Mouse (Mus musculus) spleen, adult 2 months (tissue): ENCODE measurements around the gene Hba-x. TPM values are rescaled to one million over a fixed set of nuclear protein-coding genes. Genes with fewer than 3 reads are reported as not detected.

Experiments used
- DNase-seq, 2 experiments: peaks; one replicate each; pipeline versions ENCODE4 v3.0.0 to v3.0.0-alpha.2; 2012 to 2021; ENCODE audit warnings: low spot score in 2 of 2, low read depth in 1 of 2
- H3K27ac ChIP-seq: fragments of 200-500 bp; 2 replicates; pipeline ENCODE4 v1.5.1; 2012; ENCODE audit warnings: low read length, inconsistent platforms; ENCODE audit not compliant: insufficient read depth
- H3K27me3 ChIP-seq: fragments of 200-500 bp; 2 replicates; pipeline ENCODE4 v1.6.1; 2012; ENCODE audit warnings: mild to moderate bottlenecking, moderate library complexity, low read length, inconsistent platforms; ENCODE audit not compliant: control insufficient read depth, insufficient read depth
- H3K36me3 ChIP-seq: fragments of 200-500 bp; 2 replicates; pipeline ENCODE4 v1.6.1; 2012; ENCODE audit warnings: mild to moderate bottlenecking, low read length, inconsistent platforms; ENCODE audit not compliant: control insufficient read depth, insufficient read depth
- H3K4me1 ChIP-seq: fragments of 200-500 bp; 2 replicates; pipeline ENCODE4 v1.6.1; 2011; ENCODE audit warnings: inconsistent platforms; ENCODE audit not compliant: control insufficient read depth, insufficient read depth, insufficient read length
- H3K4me3 ChIP-seq: fragments of 200-500 bp; 2 replicates; pipeline ENCODE4 v1.5.1; 2011; ENCODE audit warnings: mild to moderate bottlenecking, inconsistent platforms; ENCODE audit not compliant: insufficient read depth, insufficient read length; ENCODE audit errors: extremely low read depth
- CTCF ChIP-seq: fragments of 200-500 bp; IDR thresholded peaks from 2 replicates; pipeline ENCODE4 v1.5.1; 2011; ENCODE audit warnings: mild to moderate bottlenecking, inconsistent platforms; ENCODE audit not compliant: insufficient read depth, insufficient read length, insufficient replicate concordance; ENCODE audit errors: extremely low read depth
- POLR2A ChIP-seq: fragments of 200-500 bp; IDR thresholded peaks from 2 replicates; pipeline ENCODE4 v1.6.1; 2011; ENCODE audit warnings: low read depth, low read length, inconsistent platforms
- WGBS: fragments of 180-500 bp; shearing (Covaris S2); methylation state at CpG from one replicate; pipeline ENCODE4 v1.1.7; 2018; 5-methylcytosine and 5-hydroxymethylcytosine counted together
- polyA plus RNA-seq: library from polyadenylated mRNA; depleted of rRNA; stranded (reverse); fragments of >200 nt; gene quantifications from 2 replicates; pipeline ENCODE4 v1.2.3, GENCODE M21; 2012

Gene Hba-x
- polyA plus RNA-seq, 1 experiment, result 0.21 TPM

DNA sequence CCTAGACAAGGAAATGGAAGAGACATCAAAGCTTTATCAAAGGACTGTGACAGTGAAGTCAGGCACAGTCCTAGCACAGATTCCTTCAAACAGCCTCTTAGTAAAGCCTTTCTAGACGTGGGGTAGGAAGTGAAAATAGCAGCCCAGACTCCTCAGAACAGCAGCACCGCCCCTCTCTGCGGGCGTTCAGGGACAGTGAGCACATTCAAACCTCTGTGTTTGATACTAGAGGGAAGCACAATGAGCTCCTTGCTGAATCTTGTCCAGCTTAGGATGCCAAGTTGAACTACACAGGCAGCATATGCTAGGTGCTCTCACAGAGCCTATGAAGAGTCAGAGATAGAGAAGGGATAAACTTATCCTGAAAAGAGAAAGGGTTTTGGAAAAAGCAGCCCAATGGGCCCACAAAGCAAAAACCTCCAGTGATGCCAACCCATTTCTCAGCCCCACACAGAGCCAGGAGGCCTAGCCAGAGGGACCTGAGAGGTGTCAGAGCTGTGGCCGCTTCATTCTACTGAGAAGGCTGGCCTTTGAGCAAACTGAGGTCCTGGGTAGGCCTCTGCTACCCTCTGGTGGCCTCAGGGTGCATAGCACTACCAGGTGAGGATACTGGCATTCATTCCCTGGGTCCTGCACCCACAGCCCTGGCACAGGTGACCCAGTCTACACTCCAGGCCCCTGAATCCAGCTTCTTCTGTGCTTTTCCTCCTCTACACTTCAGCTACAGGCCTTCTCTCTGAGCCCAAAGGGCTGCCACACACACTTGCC lies 37.9 kb upstream of the Hba-x start:
- H3K27ac ChIP-seq, result peak overlapping the region; percentile 56; the same call in 1 of the 2 replicates

DNA sequence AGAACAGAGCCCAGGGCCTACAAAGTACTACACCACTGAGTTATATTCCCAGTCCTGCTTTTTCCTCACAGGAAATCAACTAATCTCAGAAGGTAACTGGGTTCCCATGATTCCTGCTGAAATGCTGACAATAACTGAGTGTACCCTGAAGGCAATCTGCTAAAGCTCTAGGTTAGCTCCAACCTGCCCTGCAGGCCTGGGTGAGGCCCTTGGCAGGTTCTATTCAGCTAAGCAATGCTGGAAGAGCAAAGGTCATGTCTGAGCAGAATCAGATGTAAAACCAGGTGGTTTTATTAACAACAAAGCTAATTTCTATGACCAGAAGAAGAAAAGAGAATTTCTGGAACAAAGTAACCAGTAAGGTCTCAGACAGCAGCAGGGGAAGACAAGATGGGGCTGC lies 34.8 kb upstream of the Hba-x start:
- H3K27ac ChIP-seq, result no peak overlapping the region
- H3K36me3 ChIP-seq, result peaks cover 11% of the 10 kb centered on the region
- no peaks in the 10 kb centered on the region for H3K27me3 ChIP-seq
- H3K4me3 ChIP-seq, result no peak overlapping the region
- TF ChIP-seq POLR2A (no peak), CTCF (no peak)
- peaks cover 10% of the 10 kb centered on the region; the same call in 1 of the 2 replicates for H3K4me1 ChIP-seq
- DNase-seq, result no peak

More for the DNA sequence above, 37.9 kb upstream of the Hba-x start:
- Histone ChIP-seq H3K36me3 (peaks cover 14% of the 10 kb centered on the region), H3K27me3 (no peaks in the 10 kb centered on the region), H3K4me1 (peaks cover 10% of the 10 kb centered on the region; the same call in 1 of the 2 replicates), H3K4me3 (no peak overlapping the region)
- 44% methylated on average over 5 of the region's 5 CpGs for WGBS
- peak; percentile 95; the same call in 1 of the 2 replicates for TF ChIP-seq CTCF
- TF ChIP-seq POLR2A, result no peak
- peak; percentile 41 to 68 for DNase-seq

DNA sequence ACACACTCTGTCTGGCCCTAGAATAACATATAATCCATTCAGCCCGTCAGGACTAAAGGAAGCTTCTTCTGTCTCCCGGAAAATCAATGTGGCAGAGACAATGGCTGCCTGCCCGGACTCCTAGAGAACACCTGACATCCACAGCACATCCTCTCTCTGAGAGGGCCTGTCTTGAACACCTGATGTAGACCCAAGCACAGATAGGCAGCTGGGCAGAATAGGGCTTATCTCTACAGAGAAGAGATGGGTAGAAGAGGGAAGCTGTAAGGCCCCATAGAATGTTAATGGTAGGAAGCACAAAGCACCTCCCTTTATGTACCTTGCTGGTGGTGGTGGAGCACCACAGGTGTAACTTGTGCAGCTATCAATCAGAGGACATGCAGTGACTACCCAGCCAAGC lies 34.0 kb upstream of the Hba-x start:
- no peak overlapping the region for H3K4me3 ChIP-seq
- peaks cover 8% of the 10 kb centered on the region; the same call in 1 of the 2 replicates for H3K4me1 ChIP-seq
- no peak overlapping the region for H3K27ac ChIP-seq
- no peak for TF ChIP-seq POLR2A
- TF ChIP-seq CTCF, result no peak
- 95% methylated on average over 3 of the region's 3 CpGs for WGBS
- H3K36me3 ChIP-seq, result peaks cover 14% of the 10 kb centered on the region
- no peaks in the 10 kb centered on the region for H3K27me3 ChIP-seq
- no peak for DNase-seq

DNA sequence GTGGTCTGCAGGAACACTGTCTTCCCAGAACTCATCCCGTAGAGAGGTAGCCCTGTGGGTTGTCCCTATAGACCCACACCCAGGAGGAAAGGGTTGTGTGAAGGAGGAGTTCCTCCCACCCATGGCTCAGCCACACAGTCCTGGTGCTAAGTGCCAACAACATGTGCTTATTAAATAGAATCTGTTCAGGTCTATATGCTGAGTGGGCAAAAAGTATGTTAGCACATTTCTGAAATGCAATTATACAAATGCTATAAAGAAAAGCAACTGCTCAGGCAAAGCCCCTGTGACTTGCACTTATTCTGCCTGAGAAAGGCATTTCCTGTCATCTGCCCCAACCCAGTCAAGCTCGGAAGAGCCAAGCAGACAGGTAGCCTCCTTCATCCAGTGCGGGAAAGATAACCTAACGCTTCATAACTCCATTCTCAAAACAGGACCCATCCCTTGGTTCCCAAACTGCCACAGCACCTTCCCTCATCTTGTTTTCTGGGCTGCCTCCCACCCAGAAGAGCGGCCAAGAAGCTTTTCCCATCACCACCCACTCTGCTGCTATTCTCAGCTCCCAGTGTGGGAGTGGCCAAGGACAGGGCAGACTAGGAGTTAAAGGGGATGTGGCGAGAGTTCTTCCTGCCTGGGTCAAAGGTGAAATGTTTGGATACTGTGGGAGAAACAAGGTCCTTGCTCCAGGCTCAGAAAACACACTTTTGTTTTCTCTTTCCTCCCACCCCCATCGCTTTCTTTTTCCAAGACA lies 32.8 kb upstream of the Hba-x start:
- H3K4me3 ChIP-seq, result no peak overlapping the region

DNA sequence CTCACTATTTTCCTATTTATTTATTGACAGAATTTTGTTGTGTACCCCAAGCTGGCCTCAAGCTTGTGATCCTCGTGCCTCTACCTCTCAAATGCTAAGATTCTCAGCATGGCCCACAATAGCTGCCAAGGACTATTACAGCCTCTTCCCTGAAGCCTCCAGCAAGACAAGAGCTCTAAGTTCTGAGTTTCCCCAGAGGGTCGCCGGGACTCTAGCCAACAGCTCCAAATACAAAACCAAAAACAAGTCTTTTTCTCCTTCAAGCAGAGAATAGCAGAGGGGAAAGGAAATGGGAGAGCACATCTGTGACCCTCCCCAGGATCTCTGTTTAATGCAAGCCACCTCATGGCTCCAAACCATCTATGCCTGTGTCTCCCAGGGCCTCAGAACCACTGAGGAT lies 32.1 kb upstream of the Hba-x start:
- no peak for TF ChIP-seq CTCF
- TF ChIP-seq POLR2A, result no peak
- H3K4me3 ChIP-seq, result no peak overlapping the region
- 82% methylated on average over 3 of the region's 3 CpGs for WGBS
- H3K27me3 ChIP-seq, result no peaks in the 10 kb centered on the region
- peaks cover 20% of the 10 kb centered on the region for H3K36me3 ChIP-seq
- peak overlapping the region; percentile 25; the same call in 1 of the 2 replicates for H3K27ac ChIP-seq
- H3K4me1 ChIP-seq, result no peaks in the 10 kb centered on the region; the same call in 1 of the 2 replicates
- no peak for DNase-seq

More for the DNA sequence above, 32.8 kb upstream of the Hba-x start:
- WGBS, result 77% methylated on average over 7 of the region's 7 CpGs
- TF ChIP-seq POLR2A, result no peak
- no peak for TF ChIP-seq CTCF
- H3K4me1 ChIP-seq, result no peaks in the 10 kb centered on the region; the same call in 1 of the 2 replicates
- no peak for DNase-seq
- H3K27me3 ChIP-seq, result no peaks in the 10 kb centered on the region
- peak overlapping the region; percentile 2; the same call in 1 of the 2 replicates for H3K27ac ChIP-seq
- H3K36me3 ChIP-seq, result peaks cover 20% of the 10 kb centered on the region

DNA sequence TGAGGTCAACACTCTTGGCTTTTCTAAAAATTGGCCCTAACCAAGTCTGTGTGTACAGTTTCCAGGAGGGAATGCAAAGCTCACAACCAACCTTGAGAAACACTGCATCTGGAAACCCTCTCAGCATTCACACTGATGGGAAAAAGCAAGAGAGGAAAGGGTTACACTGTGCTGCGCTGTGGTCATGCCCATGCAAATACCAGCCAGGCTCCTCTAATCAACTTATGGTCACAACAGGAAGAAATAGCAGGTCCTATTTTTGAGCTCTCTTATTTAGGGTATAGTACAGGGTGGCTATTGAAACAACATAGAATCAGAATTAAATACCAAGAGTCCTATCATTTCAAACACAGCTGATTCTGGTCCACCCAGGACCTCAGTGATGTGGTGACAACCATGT lies 31.6 kb upstream of the Hba-x start:
- 76% methylated on average over 1 of the region's 1 CpGs for WGBS
- Histone ChIP-seq H3K27ac (peak overlapping the region; percentile 55), H3K4me1 (no peaks in the 10 kb centered on the region; the same call in 1 of the 2 replicates), H3K4me3 (no peak overlapping the region), H3K27me3 (no peaks in the 10 kb centered on the region), H3K36me3 (peaks cover 21% of the 10 kb centered on the region)
- no peak for DNase-seq
- TF ChIP-seq CTCF (no peak), POLR2A (no peak)
